Mouse (Mus musculus): ENCODE measurements around the gene Gm3147.
"Not testable (repeated sequence)": the region's sequence is repeated elsewhere in the genome, so short reads cannot be mapped to it uniquely, and the experiment has no call there.

The Gm3147 gene

GRCm38 (mm10) chr5:94616242-94616641, at the start of gene Gm3147:
Gm3147 (minus strand) TSS chr5:94616342.
- DNase-seq (ENCODE audit: low read depth) = not testable (repeated sequence)

GRCm38 (mm10) chr5:94648082-94648481, 31.9 kb upstream of the Gm3147 start, which contains the start of gene Gm6205:
Gm6205 (plus strand) TSS chr5:94648382.
- not testable (repeated sequence) for DNase-seq (ENCODE audit: low read depth)

GRCm38 (mm10) chr5:94623679-94624078, 7.5 kb upstream of the Gm3147 start, which contains the start of gene Gm6509:
Gm6509 (plus strand) TSS chr5:94623979.
- not testable (repeated sequence) for DNase-seq (ENCODE audit: low read depth)
